Mouse (Mus musculus): Measurements from ENCODE around the gene Ablim2. TPM values are rescaled to one million over a fixed set of nuclear protein-coding genes. Genes with fewer than 3 reads are reported as not detected.

Gene Ablim2
- total RNA-seq, 2 experiments from 2014 or later, result not detected

- ATAC-seq (replicated peaks; ENCODE audit: poor library complexity), result no peak
Observed at GRCm38 (mm10) chr5:35807018-35807417, 49.3 kb downstream of the Ablim2 start.

- no peak for ATAC-seq (replicated peaks; ENCODE audit: poor library complexity)
Observed at GRCm38 (mm10) chr5:35810526-35810925, 52.8 kb downstream of the Ablim2 start.

DNA sequence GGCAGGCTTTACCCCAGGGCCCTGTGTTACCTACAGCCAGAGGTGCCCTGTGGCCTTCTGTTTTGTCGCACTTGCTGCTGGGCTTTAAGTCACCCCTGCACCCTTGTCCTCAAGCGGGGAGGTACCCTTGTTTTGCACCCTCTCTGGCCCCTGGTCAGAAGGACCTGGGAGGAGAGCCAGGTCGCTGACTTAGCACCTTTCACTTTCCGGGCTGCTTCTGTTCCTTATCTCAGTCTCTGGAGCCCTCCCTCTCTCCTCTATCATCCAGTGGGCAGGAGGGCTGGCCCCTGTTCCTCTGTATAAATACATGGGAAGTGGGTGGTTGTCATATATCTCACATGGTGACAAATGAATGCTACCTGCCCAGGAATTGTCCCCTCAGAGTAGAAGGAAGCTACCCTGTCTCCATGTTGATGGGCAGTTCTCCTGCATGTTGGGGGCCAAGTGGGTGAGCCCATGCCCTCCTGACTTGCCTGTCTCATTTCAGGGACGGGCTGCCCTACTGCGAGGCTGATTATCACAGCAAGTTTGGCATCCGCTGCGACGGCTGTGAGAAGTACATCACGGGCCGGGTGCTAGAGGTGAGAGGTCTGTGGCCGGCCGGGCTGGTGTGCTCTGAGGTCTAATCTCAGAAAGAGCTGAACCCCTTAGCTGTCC is 54.1 kb downstream of the Ablim2 start:
- ATAC-seq (replicated peaks; ENCODE audit: poor library complexity), result peak; percentile 64

- ATAC-seq (replicated peaks; ENCODE audit: poor library complexity), result no peak
Observed at GRCm38 (mm10) chr5:35814334-35814941, 56.8 kb downstream of the Ablim2 start.

- no peak for ATAC-seq (replicated peaks; ENCODE audit: poor library complexity)
Observed at GRCm38 (mm10) chr5:35815051-35815450, 57.4 kb downstream of the Ablim2 start.

DNA sequence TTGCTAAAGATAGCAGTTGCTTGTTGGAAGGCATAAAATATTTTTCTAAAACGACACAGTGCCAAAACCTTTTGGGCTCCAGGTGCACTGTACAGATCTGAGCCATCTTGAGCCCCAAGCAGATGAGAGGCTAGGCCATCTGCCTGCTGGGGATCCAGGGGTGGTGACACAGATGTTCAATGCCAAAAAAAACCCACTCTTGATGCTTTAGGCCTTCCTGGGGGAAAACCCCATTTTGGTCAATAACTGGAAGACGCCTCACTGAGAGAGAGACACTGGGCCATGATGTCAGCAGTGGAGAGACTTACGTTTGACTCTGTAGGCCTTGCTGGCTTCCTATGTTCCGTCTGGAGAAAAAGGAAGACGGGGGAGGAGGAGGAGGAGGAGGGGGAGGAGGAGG is 59.6 kb downstream of the Ablim2 start:
- ATAC-seq (replicated peaks; ENCODE audit: poor library complexity), result no peak

- no peak for ATAC-seq (replicated peaks; ENCODE audit: poor library complexity)
Observed at GRCm38 (mm10) chr5:35817882-35818281, 60.2 kb downstream of the Ablim2 start.

GRCm38 (mm10) chr5:35822721-35823120 is 65.0 kb downstream of the Ablim2 start:
- no peak for ATAC-seq (replicated peaks; ENCODE audit: poor library complexity)

- ATAC-seq (replicated peaks; ENCODE audit: poor library complexity), result no peak
Observed at GRCm38 (mm10) chr5:35826465-35826864, 68.8 kb downstream of the Ablim2 start.

GRCm38 (mm10) chr5:35827075-35827474 is 69.4 kb downstream of the Ablim2 start:
- ATAC-seq (replicated peaks; ENCODE audit: poor library complexity), result no peak

DNA sequence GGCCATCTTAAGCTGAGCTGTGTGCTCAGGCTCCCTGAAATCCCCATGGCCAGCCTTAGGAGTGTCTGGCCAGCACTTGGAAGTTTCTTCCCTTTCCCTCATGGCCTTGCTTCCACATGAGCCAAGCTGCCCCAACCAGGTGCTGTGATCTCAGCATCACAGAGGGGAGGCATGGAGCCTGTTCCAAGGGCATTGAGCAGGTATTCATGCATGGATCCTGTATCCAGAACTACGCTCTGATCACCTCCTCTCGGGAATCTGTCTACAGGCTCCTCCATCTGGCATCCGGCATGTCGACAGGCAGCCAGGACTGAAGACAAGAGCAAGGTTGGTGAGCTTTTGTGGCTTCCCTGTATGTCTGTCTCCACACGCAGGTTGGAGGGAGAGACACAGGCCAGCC is 70.2 kb downstream of the Ablim2 start:
- ATAC-seq (replicated peaks; ENCODE audit: poor library complexity), result no peak

DNA sequence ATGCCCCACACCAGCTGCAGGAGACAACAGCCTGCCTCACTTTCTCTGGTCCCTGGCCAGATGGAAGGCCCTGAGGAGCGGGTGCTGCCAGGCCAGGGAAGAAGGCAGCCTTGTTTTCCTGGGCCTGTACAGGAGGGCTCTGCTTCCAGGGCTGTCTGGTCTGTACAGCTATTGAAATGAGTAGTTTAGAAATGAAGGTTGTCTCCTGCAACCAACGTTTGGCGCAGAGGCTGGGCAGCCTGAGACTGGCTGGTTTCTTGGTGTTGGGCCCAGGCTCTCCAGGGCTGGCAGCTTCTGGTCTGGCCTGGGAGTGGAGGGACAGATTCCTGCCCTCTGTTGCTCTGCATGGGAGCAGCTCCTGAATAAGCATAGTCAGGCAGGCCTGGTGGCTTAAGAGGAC is 72.4 kb downstream of the Ablim2 start:
- no peak for ATAC-seq (replicated peaks; ENCODE audit: poor library complexity)

DNA sequence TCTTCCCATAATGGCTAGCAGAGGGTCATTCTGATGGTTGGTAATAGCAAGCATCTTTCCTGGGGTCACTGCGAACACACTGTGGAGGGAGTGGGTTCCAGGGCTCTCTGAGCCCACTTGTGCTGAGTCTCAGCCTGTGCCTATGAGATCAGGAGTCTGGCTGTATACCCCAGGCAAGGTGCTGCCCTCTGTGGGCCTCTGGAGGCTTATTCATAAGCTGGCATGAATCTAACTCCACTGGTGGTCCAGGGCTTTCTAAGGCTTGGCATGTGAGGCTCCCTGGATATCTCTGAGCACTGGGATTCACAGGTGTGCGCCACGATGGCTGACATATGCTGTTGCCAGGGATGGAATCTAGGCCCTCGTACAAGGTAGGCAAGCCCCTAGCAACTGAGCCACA is 76.2 kb downstream of the Ablim2 start:
- no peak for ATAC-seq (replicated peaks; ENCODE audit: poor library complexity)

- no peak for ATAC-seq (replicated peaks; ENCODE audit: poor library complexity)
Observed at GRCm38 (mm10) chr5:35836992-35837391, 79.3 kb downstream of the Ablim2 start.

GRCm38 (mm10) chr5:35839262-35839661 is 81.6 kb downstream of the Ablim2 start:
- 0 out of 2 replicates have a peak, but pooled peaks have one; percentile 39 for ATAC-seq (replicated peaks; ENCODE audit: poor library complexity)

GRCm38 (mm10) chr5:35851485-35851884 is 93.8 kb downstream of the Ablim2 start:
- ATAC-seq (replicated peaks; ENCODE audit: poor library complexity), result no peak

DNA sequence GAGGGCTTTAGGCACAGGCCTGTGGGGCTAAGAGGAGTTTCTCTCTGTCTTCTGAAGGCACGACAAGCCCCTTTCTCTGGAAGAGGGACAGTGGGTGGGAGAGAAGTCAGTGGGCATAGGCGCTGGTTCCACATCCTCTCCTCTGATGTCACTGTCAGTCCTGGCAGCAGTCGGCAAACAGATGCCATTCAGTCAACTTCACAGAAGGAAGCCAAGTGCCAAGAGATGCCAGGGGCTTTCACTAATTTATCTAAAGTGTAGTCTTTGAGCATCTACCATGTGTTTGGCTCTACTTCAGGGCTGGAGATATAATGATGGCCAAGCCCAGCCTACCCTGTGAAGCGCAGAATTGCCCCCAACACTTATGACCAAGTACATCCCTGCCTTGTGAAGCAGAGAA is 95.8 kb downstream of the Ablim2 start:
- no peak for ATAC-seq (replicated peaks; ENCODE audit: poor library complexity)

GRCm38 (mm10) chr5:35856245-35856644 is 98.6 kb downstream of the Ablim2 start:
- ATAC-seq (replicated peaks; ENCODE audit: poor library complexity), result no peak

DNA sequence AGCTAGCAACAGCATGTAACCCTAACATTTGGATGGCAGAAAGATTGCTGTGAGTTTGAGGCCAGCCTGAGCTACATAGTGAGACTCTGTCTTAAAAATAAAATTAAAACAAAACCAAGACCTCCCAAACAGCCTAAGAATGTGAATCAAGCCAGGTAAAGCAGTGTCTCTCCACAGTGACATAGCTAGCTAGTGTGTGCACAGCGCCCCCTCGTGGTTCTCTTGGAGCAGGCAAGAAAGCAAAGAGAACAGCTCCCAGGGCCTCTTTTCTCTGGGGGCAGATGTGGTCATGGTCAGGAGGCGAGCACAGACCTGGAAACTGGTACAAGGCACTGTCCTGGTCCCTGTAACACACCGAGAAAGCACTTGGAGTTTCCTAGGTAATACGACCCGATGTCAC is 100.4 kb downstream of the Ablim2 start:
- ATAC-seq (replicated peaks; ENCODE audit: poor library complexity), result peak; percentile 79

- no peak for ATAC-seq (replicated peaks; ENCODE audit: poor library complexity)
Observed at GRCm38 (mm10) chr5:35861456-35861855, 103.8 kb downstream of the Ablim2 start.

DNA sequence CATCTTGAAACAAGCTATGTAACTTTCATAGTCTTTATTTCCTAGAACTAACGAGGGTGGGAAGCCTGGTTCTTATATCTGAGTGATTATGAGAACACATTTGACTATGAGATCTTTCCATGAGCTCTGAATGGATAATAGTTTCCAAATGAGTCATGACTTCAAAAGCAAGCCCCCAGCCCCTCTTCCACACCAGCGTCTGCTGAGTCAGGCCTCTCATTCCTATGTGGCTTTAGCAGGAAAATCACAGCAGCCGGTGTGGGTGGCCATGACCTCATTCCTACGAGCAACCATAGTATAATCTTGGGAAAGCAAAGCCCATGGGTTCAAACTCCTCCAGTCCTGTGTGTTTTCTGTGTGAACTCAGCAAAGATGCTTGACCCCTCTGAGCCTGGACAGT is 112.3 kb downstream of the Ablim2 start:
- ATAC-seq (replicated peaks; ENCODE audit: poor library complexity), result no peak

DNA sequence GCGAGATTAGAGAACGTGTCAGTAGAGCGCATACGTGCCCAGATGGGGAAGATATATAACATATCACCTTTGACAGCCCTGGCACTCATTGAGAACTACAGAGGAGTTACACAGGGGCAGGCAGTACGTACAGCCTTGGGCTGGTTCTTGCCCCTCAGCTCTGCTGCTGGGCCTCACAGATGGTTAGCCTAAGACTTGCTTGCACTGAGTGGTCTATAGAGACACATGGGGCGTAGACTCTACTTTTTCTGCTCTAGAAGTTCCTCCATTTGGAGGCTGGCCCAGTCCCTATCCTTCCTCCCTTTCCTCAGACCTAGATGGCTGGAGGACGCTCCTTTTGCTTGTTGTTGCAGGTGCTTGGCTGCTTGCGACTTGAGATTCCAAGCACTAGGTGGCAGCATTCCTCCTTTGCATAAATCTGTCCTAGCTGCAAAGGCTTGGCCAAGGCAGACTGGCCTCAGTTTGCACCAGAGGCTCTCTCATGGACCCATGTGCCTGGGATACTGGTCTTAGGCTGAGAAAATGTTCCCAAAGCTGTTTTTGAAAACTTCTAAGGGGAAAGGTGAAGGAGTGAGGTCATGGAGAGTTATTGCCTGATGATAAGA is 112.8 kb downstream of the Ablim2 start:
- ATAC-seq (replicated peaks; ENCODE audit: poor library complexity), result peak; percentile 92

Measured in megakaryocyte progenitor cell, adult 5-6 weeks (primary cell).